Mouse (Mus musculus): ENCODE measurements around the gene Dmxl2.

Dmxl2 gene

DNA sequence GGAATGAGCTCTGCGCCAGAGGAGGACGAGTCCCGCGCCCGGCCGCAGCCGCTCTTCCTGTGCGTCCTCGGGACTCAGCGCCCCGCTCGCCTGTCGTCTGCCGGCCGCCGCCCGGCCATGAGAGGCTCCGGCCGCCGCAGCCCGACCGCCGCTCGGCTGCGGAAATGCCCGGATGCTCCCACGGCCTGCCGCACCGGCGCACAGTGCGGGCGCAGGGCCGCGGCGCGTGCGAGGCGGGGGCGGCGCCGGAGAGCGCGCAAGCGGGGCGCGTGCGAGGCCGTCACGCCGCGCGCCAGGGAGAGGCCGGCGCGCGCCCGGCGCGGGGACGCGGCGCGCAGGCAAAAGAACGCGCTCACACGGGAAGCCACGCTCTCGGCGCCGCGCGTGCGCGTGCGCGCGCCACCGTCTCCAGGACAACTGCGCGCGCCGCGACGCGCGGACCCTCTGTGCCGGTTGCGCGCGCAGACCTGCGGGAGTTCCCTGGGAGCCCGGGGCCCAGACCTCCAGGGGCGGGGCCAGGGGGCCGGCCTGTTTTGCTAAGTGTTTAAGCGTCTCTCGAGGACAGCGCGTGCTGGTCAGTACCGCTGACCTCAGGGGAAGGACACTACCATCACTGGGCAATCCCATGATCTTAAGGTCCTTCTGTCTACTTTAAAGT is at the start of gene Dmxl2:
Gene Dmxl2, minus strand, starts transcription at position 174 of the 658 bp plus-strand sequence.
- peak; percentile 71 for DNase-seq (ENCODE audit: low read depth)

- no peak for DNase-seq (ENCODE audit: low read depth)
Observed at GRCm38 (mm10) chr9:54549433-54549832, 48.0 kb upstream of the Dmxl2 start.

DNA sequence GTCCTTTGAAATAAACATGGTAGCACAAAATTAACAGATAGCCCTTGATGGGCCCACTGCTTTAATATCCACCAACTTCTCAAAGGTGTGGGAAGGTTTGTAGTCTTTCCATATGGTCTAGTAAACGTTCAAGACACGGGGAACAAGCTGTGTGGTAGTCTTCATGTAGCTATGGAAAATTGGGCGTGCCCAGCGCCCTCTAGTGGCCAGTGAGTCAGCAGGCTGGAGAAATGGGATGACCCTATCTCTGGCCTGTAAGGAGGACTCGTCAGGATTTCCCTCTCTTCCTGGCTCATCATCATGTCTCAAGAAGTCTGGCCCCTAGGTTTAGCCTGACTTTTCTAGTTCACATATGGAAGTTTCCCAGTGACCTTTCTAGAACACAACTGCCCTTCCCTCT is 46.1 kb upstream of the Dmxl2 start:
- peak; percentile 47 for DNase-seq (ENCODE audit: low read depth)

- DNase-seq (ENCODE audit: low read depth), result no peak
Observed at GRCm38 (mm10) chr9:54544954-54545315, 43.5 kb upstream of the Dmxl2 start.

DNA sequence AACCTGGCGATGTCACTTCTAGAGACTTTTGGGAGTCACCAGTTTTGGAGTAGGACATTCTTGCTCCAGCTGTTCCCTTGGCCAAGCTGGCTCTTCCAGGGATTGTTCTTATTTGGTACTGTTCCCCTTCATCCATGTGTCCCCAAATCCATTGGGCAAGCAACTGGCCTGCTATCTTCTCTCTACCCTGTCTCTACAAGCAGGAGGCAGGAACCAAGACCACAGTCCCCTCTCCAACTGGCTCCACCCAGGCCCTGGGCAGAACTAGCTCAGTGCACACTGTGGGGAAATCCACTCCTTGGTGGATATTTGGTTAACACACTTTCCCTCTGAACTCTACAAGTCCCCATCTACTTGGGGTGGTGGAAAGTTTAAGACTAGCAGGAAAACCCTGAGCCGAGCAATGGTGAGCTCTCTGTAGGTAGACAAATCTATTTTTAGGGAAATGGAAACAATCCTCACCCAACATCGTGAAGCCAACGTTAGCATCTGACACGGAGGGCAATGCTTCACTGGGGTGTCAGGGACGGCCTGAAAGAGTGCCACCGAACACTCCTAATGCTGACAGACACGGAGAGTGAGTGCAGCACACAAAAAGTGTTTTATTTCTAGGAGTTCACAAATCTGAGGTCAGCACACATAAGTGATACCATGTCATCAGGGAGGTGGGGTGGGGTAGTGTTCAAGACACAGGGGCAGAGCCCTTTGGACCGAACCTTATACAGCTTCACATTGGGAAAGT is 43.0 kb upstream of the Dmxl2 start:
- DNase-seq (ENCODE audit: low read depth), result no peak

DNA sequence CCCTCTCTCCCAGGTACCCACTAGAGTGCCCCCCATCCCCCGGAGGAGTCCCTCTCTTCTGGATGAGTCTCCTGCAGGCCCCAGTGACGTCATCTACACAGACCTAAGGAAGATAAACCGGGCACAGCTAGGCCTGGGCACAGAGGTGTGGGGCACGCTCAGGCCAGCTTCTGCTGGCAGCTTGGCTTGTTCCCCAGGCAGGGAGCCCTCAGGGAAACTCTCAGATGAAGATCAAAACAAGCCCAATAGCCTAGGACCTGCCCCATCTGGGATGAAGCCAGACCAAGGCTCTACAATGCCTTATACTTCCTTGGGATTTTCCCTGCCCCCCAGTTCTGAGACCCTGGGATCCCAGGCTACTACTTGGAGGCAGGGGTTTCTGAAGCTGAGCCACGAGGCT is 39.4 kb upstream of the Dmxl2 start:
- DNase-seq (ENCODE audit: low read depth), result no peak

DNA sequence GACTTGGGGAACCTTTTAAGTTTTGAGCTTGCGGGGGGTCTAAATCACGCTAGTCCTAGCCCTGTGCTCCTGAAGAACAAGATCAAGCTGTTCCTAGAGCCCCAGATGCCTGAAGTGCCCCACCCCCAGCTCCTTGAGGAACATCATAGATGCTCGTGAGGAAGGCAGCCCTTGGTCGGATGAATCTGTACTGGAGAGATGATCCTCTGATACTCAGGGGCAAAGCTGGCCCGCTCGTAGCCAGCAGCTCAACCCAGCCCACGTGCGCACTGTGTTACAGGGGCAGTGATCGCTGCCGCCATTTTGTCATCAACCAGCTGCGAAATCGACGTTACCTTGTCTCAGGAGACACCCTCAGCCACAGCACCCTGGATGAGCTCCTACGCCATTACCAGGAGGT is 37.3 kb upstream of the Dmxl2 start, which contains the start of gene Sh2d7:
Gene Sh2d7, plus strand, starts transcription at position 301 of the 400 bp plus-strand sequence.
- DNase-seq (ENCODE audit: low read depth), result no peak

GRCm38 (mm10) chr9:54538244-54538643 is 36.8 kb upstream of the Dmxl2 start:
- no peak for DNase-seq (ENCODE audit: low read depth)

DNA sequence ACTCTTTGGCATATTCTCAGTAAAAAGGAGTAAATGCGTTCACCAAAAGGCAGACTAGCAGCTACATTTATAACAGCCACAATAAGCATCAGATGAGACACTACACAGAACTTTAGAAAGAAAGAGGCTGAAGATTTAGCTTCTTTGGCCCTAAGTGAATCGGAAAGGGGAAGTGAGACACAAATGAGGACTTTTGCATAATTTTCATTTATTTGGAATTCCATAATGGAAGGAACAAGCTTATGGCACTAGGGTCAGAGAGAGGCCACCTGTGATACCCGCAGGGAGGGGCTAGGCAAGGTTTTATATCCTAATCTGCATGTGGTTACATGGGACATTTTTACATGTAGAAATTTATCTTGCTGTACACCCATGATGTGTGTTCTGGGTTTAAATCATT is 36.1 kb upstream of the Dmxl2 start:
- DNase-seq (ENCODE audit: low read depth), result no peak

- DNase-seq (ENCODE audit: low read depth), result no peak
Observed at GRCm38 (mm10) chr9:54537030-54537429, 35.6 kb upstream of the Dmxl2 start.

GRCm38 (mm10) chr9:54536236-54536635 is 34.8 kb upstream of the Dmxl2 start:
- no peak for DNase-seq (ENCODE audit: low read depth)

DNA sequence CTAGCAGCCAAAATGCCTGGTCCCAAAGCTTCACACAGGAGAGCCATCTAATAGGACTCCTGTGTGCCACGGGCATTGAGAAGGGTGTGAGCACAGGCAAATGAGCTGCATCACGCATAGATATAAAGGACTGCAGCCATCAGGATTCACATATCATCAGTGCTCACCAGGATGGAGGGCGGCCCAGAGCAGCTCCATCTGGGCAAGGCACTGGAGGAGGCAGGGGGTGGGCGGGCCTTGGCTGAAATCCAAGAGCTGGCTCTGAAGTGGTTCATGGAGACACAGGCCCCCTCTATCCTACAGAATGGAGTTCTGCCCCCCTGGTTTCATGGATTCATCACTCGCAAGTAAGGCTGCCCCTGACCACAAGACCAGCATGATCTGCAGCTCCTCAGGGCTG is 32.5 kb upstream of the Dmxl2 start:
- DNase-seq (ENCODE audit: low read depth), result no peak

GRCm38 (mm10) chr9:54532926-54533325 is 31.5 kb upstream of the Dmxl2 start:
- no peak for DNase-seq (ENCODE audit: low read depth)

- DNase-seq (ENCODE audit: low read depth), result no peak
Observed at GRCm38 (mm10) chr9:54531421-54531820, 30.0 kb upstream of the Dmxl2 start.

- no peak for DNase-seq (ENCODE audit: low read depth)
Observed at GRCm38 (mm10) chr9:54530836-54531235, 29.4 kb upstream of the Dmxl2 start.

DNA sequence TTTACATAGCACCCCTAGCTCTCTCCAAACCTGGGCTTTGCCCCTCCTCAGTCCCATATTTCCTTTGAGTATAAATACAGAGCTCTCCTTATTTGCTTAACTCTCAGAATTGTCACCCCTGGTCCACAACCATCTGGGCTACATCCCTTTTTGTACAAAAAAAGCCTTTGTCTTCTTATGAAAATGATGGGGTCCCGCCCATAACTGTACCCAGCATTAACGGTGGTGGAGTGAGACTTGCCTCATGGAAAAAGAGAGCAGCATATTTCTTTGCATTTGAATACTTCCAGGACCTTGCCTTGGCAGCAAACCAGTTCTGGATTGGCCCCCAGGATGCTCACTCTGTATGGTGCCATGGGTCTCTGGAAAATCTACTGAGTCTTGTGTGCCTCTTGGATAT is 28.5 kb upstream of the Dmxl2 start:
- DNase-seq (ENCODE audit: low read depth), result no peak

- no peak for DNase-seq (ENCODE audit: low read depth)
Observed at GRCm38 (mm10) chr9:54527694-54528093, 26.3 kb upstream of the Dmxl2 start.

DNA sequence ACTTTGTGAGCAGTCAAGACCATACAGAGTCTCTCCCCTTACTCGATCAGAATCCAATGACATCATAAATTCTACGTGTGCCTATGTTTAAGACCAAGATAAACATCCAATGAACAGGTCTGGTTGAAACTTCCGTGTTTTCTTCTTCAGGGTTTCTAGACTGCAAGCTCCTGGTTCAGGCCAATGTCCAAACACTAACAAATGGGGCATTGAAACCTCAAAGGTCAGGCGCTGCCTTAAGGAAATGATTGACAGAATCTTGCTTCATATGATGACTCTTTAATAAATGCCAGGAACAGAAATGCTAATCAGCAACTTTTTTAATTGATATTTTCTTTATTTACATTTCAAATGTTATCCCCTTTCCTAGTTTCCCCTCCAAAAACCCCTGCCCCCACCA is 18.9 kb upstream of the Dmxl2 start:
- DNase-seq (ENCODE audit: low read depth), result no peak

DNA sequence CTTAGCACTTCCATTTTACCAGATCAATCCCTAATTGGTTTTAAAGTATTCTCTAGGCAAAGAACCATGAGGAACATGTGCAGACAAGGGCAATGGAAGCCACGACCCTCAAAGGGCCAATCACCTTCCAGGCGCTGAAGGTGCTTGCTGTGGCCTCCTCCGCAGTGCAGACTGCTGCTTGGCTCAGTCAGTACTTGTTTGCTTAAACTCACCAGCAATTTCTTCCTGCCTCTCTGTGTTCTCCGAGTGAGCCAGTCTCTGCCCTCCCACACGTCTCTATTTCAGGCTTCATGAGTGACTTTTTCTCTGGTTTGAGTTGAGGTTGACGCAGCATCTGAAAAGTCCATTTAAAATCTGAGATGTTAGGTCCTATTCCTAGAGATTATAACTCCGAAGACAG is 17.5 kb upstream of the Dmxl2 start:
- no peak for DNase-seq (ENCODE audit: low read depth)

DNA sequence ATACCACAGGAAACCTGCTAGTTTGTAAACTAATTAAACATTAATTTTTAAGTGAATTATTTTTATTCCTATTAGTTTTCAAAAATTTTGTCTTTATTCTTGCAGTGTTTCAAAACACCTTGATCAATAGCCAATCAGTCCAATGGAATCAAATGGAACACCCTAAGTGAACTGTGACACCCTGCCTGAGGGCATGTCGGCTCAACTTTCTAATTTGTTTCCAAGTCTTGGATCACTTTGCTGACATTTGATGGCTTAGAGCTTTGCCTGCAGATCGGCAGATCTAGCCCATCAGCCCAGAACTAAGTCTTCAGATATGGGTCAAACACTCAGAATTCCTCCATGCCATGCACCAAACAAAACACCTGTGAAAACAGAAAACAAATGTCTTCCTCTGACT is 14.6 kb upstream of the Dmxl2 start:
- no peak for DNase-seq (ENCODE audit: low read depth)

DNA sequence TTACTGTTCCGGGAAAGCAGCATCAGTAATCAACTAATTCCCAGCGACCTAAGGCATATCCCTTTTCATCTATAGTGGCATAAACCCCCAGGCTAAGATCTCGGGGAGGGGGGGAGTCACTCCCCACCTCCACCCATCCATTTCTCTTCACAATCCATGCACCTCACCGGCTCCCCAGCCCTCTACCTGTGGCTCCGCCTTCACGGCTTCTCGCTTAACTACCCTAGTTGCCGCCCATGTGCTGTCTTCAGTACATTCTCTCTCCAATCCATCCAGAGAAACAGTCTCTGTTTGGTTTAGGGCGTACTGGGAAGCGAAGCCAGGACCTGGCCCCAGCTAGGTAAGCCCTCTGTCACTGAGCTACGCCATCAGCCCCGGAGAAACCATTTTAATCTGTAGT is 1.4 kb upstream of the Dmxl2 start:
- DNase-seq (ENCODE audit: low read depth), result no peak

- no peak for DNase-seq (ENCODE audit: low read depth)
Observed at GRCm38 (mm10) chr9:54502111-54502495, 677 bp upstream of the Dmxl2 start.

GRCm38 (mm10) chr9:54500832-54501452 is 484 bp downstream of the Dmxl2 start:
- DNase-seq (ENCODE audit: low read depth), result no peak

All from c-Kit-positive CD71-negative TER-119-negative erythroid progenitor cells, embryonic 14.5 days (primary cell).